Mouse (Mus musculus): Measurements from ENCODE around the gene Carns1.

GRCm38 (mm10) chr19:4145936-4146335 lies 29.3 kb downstream of the Carns1 start:
- no peak for TF ChIP-seq EP300 (IDR thresholded peaks at IDR 0.05; ENCODE audit: insufficient read depth, low read depth, low read length)
- TF ChIP-seq POLR2A (IDR thresholded peaks at IDR 0.05; ENCODE audit: insufficient read depth, low read length) = no peak
- no peak for TF ChIP-seq CTCF (IDR thresholded peaks at IDR 0.05; ENCODE audit: low read depth, low read length)
